Comparison of ENCODE assay signal across 19 mouse cellular contexts in genomic region chr7:122789929-122790328, GRCm38 (mm10).
"Had no signal": no experiment of that assay in that cellular context is flagged by ENCODE, and none has a peak within 500 bp of the region (broad histone marks: within the 10 kb centered on the region; RNA-seq: fewer than 3 reads in every experiment).

No protein-coding gene starts in this region.

- H3K9me3 ChIP-seq: intestine, embryonic 15.5 days; kidney, embryonic 15.5 days; limb, embryonic 12.5 days; limb, embryonic 15.5 days; midbrain, embryonic 12.5 days; midbrain, embryonic 15.5 days; neural tube, embryonic 13.5 days had no signal

- DNase-seq: kidney, adult 11 months; kidney, adult 8-10 months; kidney, postnatal 10 days; kidney, postnatal 36 days; left cerebral cortex, postnatal 4 days; lung, adult 2 months; retina, postnatal 1 day; thymus, adult 2 months; thymus, postnatal 14 days; thymus, postnatal 4 days had no signal

- H3K36me3 ChIP-seq: intestine, embryonic 15.5 days; kidney, embryonic 15.5 days; limb, embryonic 12.5 days; limb, embryonic 15.5 days; midbrain, embryonic 12.5 days; midbrain, embryonic 15.5 days; neural tube, embryonic 13.5 days had no signal

- H3K4me1 ChIP-seq: intestine, embryonic 15.5 days; kidney, embryonic 15.5 days; limb, embryonic 15.5 days had no signal

- H3K4me2 ChIP-seq: intestine, embryonic 15.5 days; kidney, embryonic 15.5 days; limb, embryonic 12.5 days; limb, embryonic 15.5 days; midbrain, embryonic 12.5 days; midbrain, embryonic 15.5 days; neural tube, embryonic 13.5 days had no signal

- H3K9ac ChIP-seq: intestine, embryonic 15.5 days; kidney, embryonic 15.5 days; limb, embryonic 12.5 days; limb, embryonic 15.5 days; midbrain, embryonic 12.5 days; midbrain, embryonic 15.5 days; neural tube, embryonic 13.5 days had no signal

- H3K27me3 ChIP-seq: intestine, embryonic 15.5 days; kidney, embryonic 15.5 days; limb, embryonic 12.5 days; limb, embryonic 15.5 days; midbrain, embryonic 12.5 days; midbrain, embryonic 15.5 days; neural tube, embryonic 13.5 days had no signal

- H3K27ac ChIP-seq: intestine, embryonic 15.5 days; kidney, embryonic 15.5 days; limb, embryonic 12.5 days; limb, embryonic 15.5 days; macrophage; midbrain, embryonic 12.5 days; midbrain, embryonic 15.5 days; neural tube, embryonic 13.5 days had no signal

- H3K4me3 ChIP-seq: intestine, embryonic 15.5 days; kidney, embryonic 15.5 days; limb, embryonic 12.5 days; limb, embryonic 15.5 days; midbrain, embryonic 12.5 days; midbrain, embryonic 15.5 days; myocyte; neural tube, embryonic 13.5 days had no signal

- ATAC-seq: intestine, embryonic 15.5 days; midbrain, embryonic 15.5 days had no signal
